In genomic region chr16:43922630-43923029, GRCm38 (mm10) we compare ENCODE assay signal across 25 mouse cellular contexts. TPM values are rescaled to one million over a fixed set of nuclear protein-coding genes. Genes with fewer than 3 reads are reported as not detected.
DNase-seq lines count a peak whose midpoint lies in the region; ATAC-seq and TF ChIP-seq lines count a peak whose summit lies in the region.
"Had no signal": no experiment of that assay in that cellular context is flagged by ENCODE, and none has a peak within 500 bp of the region (broad histone marks: within the 10 kb centered on the region; RNA-seq: fewer than 3 reads in every experiment).

No protein-coding gene starts in this region.

- no peaks in the 10 kb centered on the region for H3K36me3 ChIP-seq in midbrain, embryonic 14.5 days (ENCODE audit: control insufficient read depth, insufficient read depth, low read length)
- 0 out of 2 replicates have a peak, but pooled peaks cover 3% of the 10 kb centered on the region for H3K36me3 ChIP-seq in midbrain, embryonic 10.5 days
- no peaks in the 10 kb centered on the region for H3K36me3 ChIP-seq in midbrain, embryonic 16.5 days (ENCODE audit: control insufficient read depth, insufficient read depth, low read length)
- H3K36me3 ChIP-seq in midbrain, embryonic 13.5 days, result no peaks in the 10 kb centered on the region
- H3K36me3 ChIP-seq: embryonic facial prominence, embryonic 10.5 days; embryonic facial prominence, embryonic 12.5 days had no signal

- no peak overlapping the region for H3K9ac ChIP-seq in midbrain, embryonic 14.5 days (replicated peaks; ENCODE audit: low read length)
- H3K9ac ChIP-seq in midbrain, embryonic 16.5 days (ENCODE audit: low read depth, low read length), result no peak overlapping the region
- H3K9ac ChIP-seq in midbrain, embryonic 13.5 days (replicated peaks), result no peak overlapping the region
- H3K9ac ChIP-seq: embryonic facial prominence, embryonic 12.5 days; forebrain, embryonic 13.5 days had no signal

- no peak for DNase-seq in frontal cortex, postnatal 36 days (ENCODE audit: low spot score in 2 of 2)
- DNase-seq in layer of hippocampus, adult 2 months (ENCODE audit: low spot score in 2 of 2), result no peak
- no peak for DNase-seq in layer of hippocampus, adult 9-10 months (ENCODE audit: low spot score)
- DNase-seq in midbrain, embryonic 14.5 days, result peak; percentile 23
- DNase-seq in midbrain, embryonic 10.5 days (ENCODE audit: low spot score), result no peak
- DNase-seq: adrenal gland, adult 8-10 months; adrenal gland, postnatal 14 days; adrenal gland, postnatal 36 days; B cell, adult 2 months; cerebellum, adult 11-12 months; cerebellum, adult 2 months; cerebellum, adult 9-10 months; cerebellum, postnatal 10 days; cerebellum, postnatal 25 days had no signal

- 0 out of 2 replicates have a peak, but pooled peaks cover 4% of the 10 kb centered on the region for H3K4me1 ChIP-seq in midbrain, embryonic 14.5 days (ENCODE audit: control insufficient read depth, insufficient read depth, low read length)
- H3K4me1 ChIP-seq in midbrain, embryonic 10.5 days, result peaks cover 20% of the 10 kb centered on the region
- peaks cover 4% of the 10 kb centered on the region; the same call in 1 of the 2 replicates for H3K4me1 ChIP-seq in midbrain, embryonic 16.5 days (ENCODE audit: control insufficient read depth, insufficient read depth, low read length)
- H3K4me1 ChIP-seq in midbrain, embryonic 13.5 days (replicated peaks), result peaks cover 16% of the 10 kb centered on the region
- H3K4me1 ChIP-seq: embryonic facial prominence, embryonic 10.5 days; embryonic facial prominence, embryonic 12.5 days had no signal

- H3K9me3 ChIP-seq in midbrain, embryonic 14.5 days (ENCODE audit: control insufficient read depth, low read length), result no peaks in the 10 kb centered on the region
- no peaks in the 10 kb centered on the region for H3K9me3 ChIP-seq in midbrain, embryonic 10.5 days (replicated peaks)
- H3K9me3 ChIP-seq in midbrain, embryonic 16.5 days (replicated peaks; ENCODE audit: control insufficient read depth, low read length, poor library complexity, severe bottlenecking), result no peaks in the 10 kb centered on the region
- no peaks in the 10 kb centered on the region for H3K9me3 ChIP-seq in midbrain, embryonic 13.5 days
- H3K9me3 ChIP-seq: embryonic facial prominence, embryonic 10.5 days; embryonic facial prominence, embryonic 12.5 days; forebrain, embryonic 13.5 days; G1E had no signal

- TF ChIP-seq CTCF in layer of hippocampus, adult 2 months (conservative IDR thresholded peaks at IDR 0.05), result no peak

- H3K4me2 ChIP-seq in midbrain, embryonic 14.5 days (ENCODE audit: low read length), result no peak overlapping the region
- H3K4me2 ChIP-seq in midbrain, embryonic 16.5 days (ENCODE audit: low read length), result no peak overlapping the region
- no peak overlapping the region for H3K4me2 ChIP-seq in midbrain, embryonic 13.5 days (replicated peaks)
- H3K4me2 ChIP-seq: embryonic facial prominence, embryonic 12.5 days; forebrain, embryonic 13.5 days had no signal

- ATAC-seq in frontal cortex, adult (ENCODE audit: low TSS enrichment), result peak; percentile 70
- no peak for ATAC-seq in midbrain, embryonic 14.5 days (ENCODE audit: low FRiP score, low TSS enrichment)
- peak; percentile 61; the same call in 1 of the 2 replicates for ATAC-seq in midbrain, embryonic 16.5 days
- ATAC-seq in midbrain, embryonic 13.5 days, result no peak
- ATAC-seq: activated CD4-positive, CD25-positive, alpha-beta regulatory T cell, adult 4 months; CD4-positive, CD25-positive, alpha-beta regulatory T cell, adult 4 months; forebrain, embryonic 13.5 days; Patski had no signal

- peak overlapping the region; percentile 19; the same call in 1 of the 2 replicates for H3K27ac ChIP-seq in layer of hippocampus, adult 2 months
- H3K27ac ChIP-seq in midbrain, embryonic 14.5 days (replicated peaks; ENCODE audit: low read depth, low read length), result 0 out of 2 replicates have a peak overlapping the region, but pooled peaks have one; percentile 41
- no peak overlapping the region for H3K27ac ChIP-seq in midbrain, embryonic 10.5 days (replicated peaks)
- H3K27ac ChIP-seq in midbrain, embryonic 16.5 days (ENCODE audit: low read length), result peak overlapping the region; percentile 49; the same call in 1 of the 2 replicates
- no peak overlapping the region for H3K27ac ChIP-seq in midbrain, embryonic 13.5 days
- H3K27ac ChIP-seq: embryonic facial prominence, embryonic 10.5 days; embryonic facial prominence, embryonic 12.5 days; forebrain, embryonic 13.5 days had no signal

- WGBS in midbrain, embryonic 14.5 days, result 14% methylated on average over 3 of the region's 3 CpGs
- 56% methylated on average over 3 of the region's 3 CpGs for WGBS in midbrain, embryonic 10.5 days
- 32% methylated on average over 3 of the region's 3 CpGs for WGBS in midbrain, embryonic 16.5 days
- 42% methylated on average over 3 of the region's 3 CpGs for WGBS in midbrain, embryonic 13.5 days

- no peaks in the 10 kb centered on the region for H3K27me3 ChIP-seq in midbrain, embryonic 14.5 days (ENCODE audit: control insufficient read depth, insufficient read depth, low read length)
- H3K27me3 ChIP-seq in midbrain, embryonic 10.5 days (ENCODE audit: low read depth, poor library complexity, severe bottlenecking), result no peaks in the 10 kb centered on the region
- H3K27me3 ChIP-seq in midbrain, embryonic 16.5 days (ENCODE audit: control insufficient read depth, insufficient read depth, low read depth, low read length), result no peaks in the 10 kb centered on the region
- H3K27me3 ChIP-seq in midbrain, embryonic 13.5 days, result no peaks in the 10 kb centered on the region
- H3K27me3 ChIP-seq: CH12.LX; embryonic facial prominence, embryonic 12.5 days; forebrain, embryonic 13.5 days; Patski had no signal

- H3K4me3 ChIP-seq in layer of hippocampus, adult 2 months, result no peak overlapping the region
- H3K4me3 ChIP-seq in midbrain, embryonic 14.5 days (replicated peaks; ENCODE audit: low read depth, low read length), result no peak overlapping the region
- no peak overlapping the region for H3K4me3 ChIP-seq in midbrain, embryonic 10.5 days
- H3K4me3 ChIP-seq in midbrain, embryonic 16.5 days (ENCODE audit: low read depth, low read length), result no peak overlapping the region
- no peak overlapping the region for H3K4me3 ChIP-seq in midbrain, embryonic 13.5 days (replicated peaks)
- H3K4me3 ChIP-seq: embryonic facial prominence, embryonic 10.5 days; embryonic facial prominence, embryonic 12.5 days; forebrain, embryonic 13.5 days had no signal

RNA-seq across cellular contexts. Expression of gene Qtrt2, which starts 4.0 kb away (rescaled TPM):
- 10 to 100 TPM; 38.8 to 40.7 TPM for total RNA-seq in layer of hippocampus, adult 2 months (2021)
- 19.5 and 28.9 TPM in 2 replicates for polyA plus RNA-seq in midbrain, embryonic 14.5 days (2014; fragmentation: Nextera tagmentation; extraction: Ambion mirVana)
- 32.2 and 32.5 TPM in 2 replicates for polyA plus RNA-seq in midbrain, embryonic 10.5 days (2016; fragmentation: Nextera tagmentation; extraction: Ambion mirVana)
- 19.0 and 19.6 TPM in 2 replicates for polyA plus RNA-seq in midbrain, embryonic 16.5 days (2015; fragmentation: Nextera tagmentation; extraction: Ambion mirVana)
- polyA plus RNA-seq in midbrain, embryonic 13.5 days (2015; fragmentation: Nextera tagmentation; extraction: Ambion mirVana), result 20.3 and 20.4 TPM in 2 replicates

RNA-seq across cellular contexts. Expression of gene Ccdc191, which starts 33.0 kb away (rescaled TPM):
- total RNA-seq in layer of hippocampus, adult 2 months (2021), result 1 to 10 TPM; 4.8 to 5.1 TPM
- polyA plus RNA-seq in midbrain, embryonic 14.5 days (2014; fragmentation: Nextera tagmentation; extraction: Ambion mirVana), result 6.6 and 8.6 TPM in 2 replicates
- 15.7 and 19.3 TPM in 2 replicates for polyA plus RNA-seq in midbrain, embryonic 10.5 days (2016; fragmentation: Nextera tagmentation; extraction: Ambion mirVana)
- polyA plus RNA-seq in midbrain, embryonic 16.5 days (2015; fragmentation: Nextera tagmentation; extraction: Ambion mirVana), result 6.8 and 8.0 TPM in 2 replicates
- polyA plus RNA-seq in midbrain, embryonic 13.5 days (2015; fragmentation: Nextera tagmentation; extraction: Ambion mirVana), result 13.8 and 14.1 TPM in 2 replicates

RNA-seq across cellular contexts. Expression of gene Zdhhc23, which starts 57.0 kb away (rescaled TPM):
- 10 to 100 TPM; 43.4 to 49.1 TPM for total RNA-seq in layer of hippocampus, adult 2 months (2021)
- polyA plus RNA-seq in midbrain, embryonic 14.5 days (2014; fragmentation: Nextera tagmentation; extraction: Ambion mirVana), result 2.6 and 3.0 TPM in 2 replicates
- 0.17 and 0.40 TPM in 2 replicates for polyA plus RNA-seq in midbrain, embryonic 10.5 days (2016; fragmentation: Nextera tagmentation; extraction: Ambion mirVana)
- 4.9 and 5.1 TPM in 2 replicates for polyA plus RNA-seq in midbrain, embryonic 16.5 days (2015; fragmentation: Nextera tagmentation; extraction: Ambion mirVana)
- polyA plus RNA-seq in midbrain, embryonic 13.5 days (2015; fragmentation: Nextera tagmentation; extraction: Ambion mirVana), result 1.0 and 1.4 TPM in 2 replicates

Comparison
In these comparisons a context has a peak if more than half of its experiments do, and no peak if none do; other contexts are left out.
1. ATAC-seq: peak in frontal cortex, adult (single experiment) and midbrain, embryonic 16.5 days (single experiment); none in midbrain, embryonic 14.5 days (single experiment) and midbrain, embryonic 13.5 days (single experiment).
2. H3K27ac ChIP-seq: peak in layer of hippocampus, adult 2 months (single experiment), midbrain, embryonic 14.5 days (single experiment) and midbrain, embryonic 16.5 days (single experiment); none in midbrain, embryonic 10.5 days (single experiment) and midbrain, embryonic 13.5 days (single experiment).